Mouse (Mus musculus): ENCODE measurements around the gene Olfr547. TPM values are rescaled to one million over a fixed set of nuclear protein-coding genes. Genes with fewer than 3 reads are reported as not detected.

Olfr547 gene
- total and polyA plus RNA-seq, 3 experiments, result not detected

- peak; percentile 63 for ATAC-seq (ENCODE audit: extremely low read depth, insufficient number of reproducible peaks, low FRiP score, poor library complexity, severe bottlenecking)
- no peak for TF ChIP-seq GATA1 (IDR thresholded peaks at IDR 0.05; ENCODE audit: borderline replicate concordance, low read length)
- no peak for TF ChIP-seq POLR2AphosphoS5 (IDR thresholded peaks at IDR 0.05; ENCODE audit: insufficient replicate concordance, low read depth, low read length)
- peak; percentile 80 for TF ChIP-seq CTCF (IDR thresholded peaks at IDR 0.05; ENCODE audit: low read depth, low read length)
- TF ChIP-seq TAL1 (conservative IDR thresholded peaks at IDR 0.05; ENCODE audit: low read depth, low read length), result no peak
- TF ChIP-seq GATA2 (IDR thresholded peaks at IDR 0.05; ENCODE audit: borderline replicate concordance, low read depth, low read length), result no peak
- no peak overlapping the region for H3K4me3 ChIP-seq (ENCODE audit: low read depth, low read length)
- H3K9me3 ChIP-seq (replicated peaks), result no peaks in the 10 kb centered on the region
- H3K27me3 ChIP-seq (ENCODE audit: insufficient read depth, low read length), result peaks cover 19% of the 10 kb centered on the region
- DNase-seq (ENCODE audit: low spot score), result peak; percentile 61
- H3K36me3 ChIP-seq (replicated peaks), result no peaks in the 10 kb centered on the region
- peaks cover 2% of the 10 kb centered on the region; the same call in 1 of the 2 replicates for H3K4me1 ChIP-seq (ENCODE audit: insufficient read depth, low read depth, low read length)
Observed at GRCm38 (mm10) chr7:102506848-102507247, 27.7 kb upstream of the Olfr547 start.

- Histone ChIP-seq H3K4me1 (ENCODE audit: insufficient read depth, low read depth, low read length) (peaks cover 6% of the 10 kb centered on the region), H3K27me3 (ENCODE audit: insufficient read depth, low read length) (peaks cover 12% of the 10 kb centered on the region), H3K4me3 (ENCODE audit: low read depth, low read length) (no peak overlapping the region), H3K36me3 (replicated peaks) (no peaks in the 10 kb centered on the region), H3K9me3 (replicated peaks) (no peaks in the 10 kb centered on the region)
- DNase-seq (ENCODE audit: low spot score) (no peak), ATAC-seq (ENCODE audit: extremely low read depth, insufficient number of reproducible peaks, low FRiP score, poor library complexity, severe bottlenecking) (no peak)
- no peak for TF ChIP-seq CTCF (IDR thresholded peaks at IDR 0.05; ENCODE audit: low read depth, low read length)
- TF ChIP-seq GATA2 (IDR thresholded peaks at IDR 0.05; ENCODE audit: borderline replicate concordance, low read depth, low read length), result no peak
- no peak for TF ChIP-seq POLR2AphosphoS5 (IDR thresholded peaks at IDR 0.05; ENCODE audit: insufficient replicate concordance, low read depth, low read length)
Observed at GRCm38 (mm10) chr7:102508066-102508465, 26.5 kb upstream of the Olfr547 start.

GRCm38 (mm10) chr7:102508666-102509065 is 25.9 kb upstream of the Olfr547 start:
- Histone ChIP-seq H3K4me3 (ENCODE audit: low read depth, low read length) (no peak overlapping the region), H3K36me3 (replicated peaks) (no peaks in the 10 kb centered on the region), H3K9me3 (replicated peaks) (no peaks in the 10 kb centered on the region), H3K27me3 (ENCODE audit: insufficient read depth, low read length) (peaks cover 12% of the 10 kb centered on the region), H3K4me1 (ENCODE audit: insufficient read depth, low read depth, low read length) (peaks cover 12% of the 10 kb centered on the region)
- DNase-seq (ENCODE audit: low spot score) (no peak), ATAC-seq (ENCODE audit: extremely low read depth, insufficient number of reproducible peaks, low FRiP score, poor library complexity, severe bottlenecking) (no peak)
- TF ChIP-seq GATA1 (IDR thresholded peaks at IDR 0.05; ENCODE audit: borderline replicate concordance, low read length), result no peak
- TF ChIP-seq CTCF (IDR thresholded peaks at IDR 0.05; ENCODE audit: low read depth, low read length), result no peak
- TF ChIP-seq POLR2AphosphoS5 (IDR thresholded peaks at IDR 0.05; ENCODE audit: insufficient replicate concordance, low read depth, low read length), result no peak
- no peak for TF ChIP-seq GATA2 (IDR thresholded peaks at IDR 0.05; ENCODE audit: borderline replicate concordance, low read depth, low read length)
- TF ChIP-seq TAL1 (conservative IDR thresholded peaks at IDR 0.05; ENCODE audit: low read depth, low read length), result no peak

GRCm38 (mm10) chr7:102509726-102510125 is 24.8 kb upstream of the Olfr547 start:
- Histone ChIP-seq H3K9me3 (replicated peaks) (no peaks in the 10 kb centered on the region), H3K27me3 (ENCODE audit: insufficient read depth, low read length) (peaks cover 11% of the 10 kb centered on the region), H3K4me1 (ENCODE audit: insufficient read depth, low read depth, low read length) (peaks cover 17% of the 10 kb centered on the region), H3K36me3 (replicated peaks) (no peaks in the 10 kb centered on the region), H3K4me3 (ENCODE audit: low read depth, low read length) (no peak overlapping the region)
- DNase-seq (ENCODE audit: low spot score) (no peak), ATAC-seq (ENCODE audit: extremely low read depth, insufficient number of reproducible peaks, low FRiP score, poor library complexity, severe bottlenecking) (no peak)
- TF ChIP-seq GATA1 (IDR thresholded peaks at IDR 0.05; ENCODE audit: borderline replicate concordance, low read length), result no peak
- no peak for TF ChIP-seq TAL1 (conservative IDR thresholded peaks at IDR 0.05; ENCODE audit: low read depth, low read length)
- no peak for TF ChIP-seq GATA2 (IDR thresholded peaks at IDR 0.05; ENCODE audit: borderline replicate concordance, low read depth, low read length)
- TF ChIP-seq CTCF (IDR thresholded peaks at IDR 0.05; ENCODE audit: low read depth, low read length), result no peak
- no peak for TF ChIP-seq POLR2AphosphoS5 (IDR thresholded peaks at IDR 0.05; ENCODE audit: insufficient replicate concordance, low read depth, low read length)

- Histone ChIP-seq H3K27me3 (ENCODE audit: insufficient read depth, low read length) (peaks cover 18% of the 10 kb centered on the region), H3K4me3 (ENCODE audit: low read depth, low read length) (no peak overlapping the region), H3K4me1 (ENCODE audit: insufficient read depth, low read depth, low read length) (peaks cover 17% of the 10 kb centered on the region), H3K9me3 (replicated peaks) (no peaks in the 10 kb centered on the region), H3K36me3 (replicated peaks) (no peaks in the 10 kb centered on the region)
- DNase-seq (ENCODE audit: low spot score) (no peak), ATAC-seq (ENCODE audit: extremely low read depth, insufficient number of reproducible peaks, low FRiP score, poor library complexity, severe bottlenecking) (no peak)
- no peak for TF ChIP-seq CTCF (IDR thresholded peaks at IDR 0.05; ENCODE audit: low read depth, low read length)
- TF ChIP-seq GATA2 (IDR thresholded peaks at IDR 0.05; ENCODE audit: borderline replicate concordance, low read depth, low read length), result no peak
- no peak for TF ChIP-seq GATA1 (IDR thresholded peaks at IDR 0.05; ENCODE audit: borderline replicate concordance, low read length)
- TF ChIP-seq TAL1 (conservative IDR thresholded peaks at IDR 0.05; ENCODE audit: low read depth, low read length), result no peak
- no peak for TF ChIP-seq POLR2AphosphoS5 (IDR thresholded peaks at IDR 0.05; ENCODE audit: insufficient replicate concordance, low read depth, low read length)
Observed at GRCm38 (mm10) chr7:102511927-102512326, 22.6 kb upstream of the Olfr547 start.

- DNase-seq (ENCODE audit: low spot score) (peak; percentile 61), ATAC-seq (ENCODE audit: extremely low read depth, insufficient number of reproducible peaks, low FRiP score, poor library complexity, severe bottlenecking) (no peak)
- Histone ChIP-seq H3K27me3 (ENCODE audit: insufficient read depth, low read length) (peaks cover 21% of the 10 kb centered on the region), H3K4me1 (ENCODE audit: insufficient read depth, low read depth, low read length) (peaks cover 15% of the 10 kb centered on the region), H3K9me3 (replicated peaks) (no peaks in the 10 kb centered on the region), H3K4me3 (ENCODE audit: low read depth, low read length) (peak overlapping the region; percentile 53; the same call in 1 of the 2 replicates), H3K36me3 (replicated peaks) (no peaks in the 10 kb centered on the region)
- no peak for TF ChIP-seq GATA2 (IDR thresholded peaks at IDR 0.05; ENCODE audit: borderline replicate concordance, low read depth, low read length)
- no peak for TF ChIP-seq POLR2AphosphoS5 (IDR thresholded peaks at IDR 0.05; ENCODE audit: insufficient replicate concordance, low read depth, low read length)
- TF ChIP-seq GATA1 (IDR thresholded peaks at IDR 0.05; ENCODE audit: borderline replicate concordance, low read length), result no peak
- peak; percentile 49; the same call in 1 of the 2 replicates for TF ChIP-seq CTCF (IDR thresholded peaks at IDR 0.05; ENCODE audit: low read depth, low read length)
Observed at GRCm38 (mm10) chr7:102512814-102513435, 21.6 kb upstream of the Olfr547 start.
